Mouse (Mus musculus) embryonic facial prominence, embryonic 14.5 days (tissue): ENCODE measurements around the gene Thra. TPM values are rescaled to one million over a fixed set of nuclear protein-coding genes. Genes with fewer than 3 reads are reported as not detected.

Experiments
- ATAC-seq: fragments of 200-750 bp; cut with Nextera tagmentation; 2 replicates; pipeline ENCODE4 v1.8.0; 2017; ENCODE audit warnings: low read depth, moderate number of reproducible peaks, moderate TSS enrichment
- DNase-seq: peaks from one replicate; pipeline ENCODE4 v3.0.0-alpha.2; 2015; ENCODE audit warnings: low spot score
- H3K27ac ChIP-seq: fragments of 300-500 bp; sonication (generic); replicated peaks from 2 replicates; pipeline ENCODE4 v1.5.1; 2014; ENCODE audit warnings: low read depth, mild to moderate bottlenecking, low read length, moderate library complexity
- H3K27me3 ChIP-seq: fragments of 300-500 bp; sonication (generic); replicated peaks from 2 replicates; pipeline ENCODE4 v1.6.1; 2014; ENCODE audit warnings: low read length; ENCODE audit not compliant: control insufficient read depth, insufficient read depth
- H3K36me3 ChIP-seq: fragments of 300-500 bp; sonication (generic); 2 replicates; pipeline ENCODE4 v1.6.1; 2014; ENCODE audit warnings: low read length, mixed read lengths; ENCODE audit not compliant: control insufficient read depth, insufficient read depth
- H3K4me1 ChIP-seq: fragments of 300-500 bp; sonication (generic); 2 replicates; pipeline ENCODE4 v1.6.1; 2014; ENCODE audit warnings: antibody characterized with exemption, low read length; ENCODE audit not compliant: control insufficient read depth, insufficient read depth
- H3K4me2 ChIP-seq: fragments of 300-500 bp; sonication (generic); 2 replicates; pipeline ENCODE4 v1.6.1; 2014; ENCODE audit warnings: low read depth, mild to moderate bottlenecking, low read length, moderate library complexity, mixed read lengths
- H3K4me3 ChIP-seq: fragments of 300-500 bp; sonication (generic); 2 replicates; pipeline ENCODE4 v1.5.1; 2014; ENCODE audit warnings: low read depth, mild to moderate bottlenecking, low read length
- H3K9ac ChIP-seq: fragments of 300-500 bp; sonication (generic); 2 replicates; pipeline ENCODE4 v1.6.1; 2014; ENCODE audit warnings: low read depth, mild to moderate bottlenecking, low read length, moderate library complexity, mixed read lengths
- H3K9me3 ChIP-seq: fragments of 300-500 bp; sonication (generic); 2 replicates; pipeline ENCODE4 v1.6.1; 2016; ENCODE audit warnings: low read length; ENCODE audit not compliant: control insufficient read depth
- WGBS: fragments of 180-500 bp; shearing (Covaris S2); extraction: QIAGEN DNeasy Blood & Tissue Kit; methylation state at CpG from one replicate; pipeline ENCODE4 v1.1.7; 2014; 5-methylcytosine and 5-hydroxymethylcytosine counted together
- polyA plus RNA-seq: library from polyadenylated mRNA; unstranded; fragments of >200 nt; fragmentation: Nextera tagmentation; extraction: Ambion mirVana; gene quantifications from 2 replicates; pipeline ENCODE4 v1.2.1, GENCODE M21; 2014

Gene Thra
- polyA plus RNA-seq: 57.7 and 62.2 TPM in 2 replicates

DNA sequence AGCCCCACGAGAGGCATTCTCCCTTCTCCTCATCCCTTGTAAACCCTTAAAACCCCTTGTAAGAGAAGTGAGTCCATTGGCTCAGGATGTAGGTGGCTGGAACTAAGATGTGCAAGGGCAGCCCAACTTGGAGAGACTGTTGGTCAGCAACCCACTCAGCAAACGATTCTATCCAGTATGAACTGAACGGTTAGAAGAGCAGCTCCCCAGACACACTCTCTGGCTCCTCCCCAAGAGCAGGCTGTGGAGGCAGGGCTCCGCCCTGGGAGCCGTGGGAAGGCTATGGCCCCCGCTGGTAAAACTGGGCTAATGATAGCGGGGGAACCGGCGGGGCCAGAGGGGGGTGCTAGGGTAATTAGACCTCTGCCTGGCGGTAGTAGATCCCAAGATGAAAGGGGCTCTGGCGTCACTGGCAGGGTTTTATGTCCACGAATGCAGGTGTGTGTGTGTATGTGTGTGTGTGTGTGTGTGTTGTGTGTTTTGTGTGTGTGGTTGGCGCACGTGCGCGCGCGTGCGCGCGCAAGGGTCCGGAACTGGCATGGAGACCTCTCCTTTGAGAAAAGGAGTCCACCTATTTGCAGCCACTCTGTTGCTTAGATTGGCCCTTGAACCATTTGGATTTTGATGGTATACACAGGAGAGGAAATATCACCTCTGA, at the start of gene Thra:
TSS of gene Thra (plus strand) at position 246 of the 658 bp plus-strand sequence.
- Histone ChIP-seq H3K4me2 (peak within 1 kb of the TSS; percentile 88), H3K27ac (peak within 1 kb of the TSS; percentile 91), H3K9me3 (no peaks in the 10 kb centered on the region), H3K4me3 (peak within 1 kb of the TSS; percentile 99), H3K4me1 (peaks cover 39% of the 10 kb centered on the region), H3K36me3 (no peaks in the 10 kb centered on the region), H3K9ac (peak within 1 kb of the TSS; percentile 93), H3K27me3 (no peaks in the 10 kb centered on the region)
- peak; percentile 90 for DNase-seq
- WGBS: 0% methylated on average over 22 of the region's 22 CpGs
- ATAC-seq: peak; percentile 75

GRCm38 (mm10) chr11:98693201-98693600, 47.2 kb upstream of the Thra start:
- DNase-seq (no peak), ATAC-seq (no peak)
- Histone ChIP-seq H3K4me3 (no peak overlapping the region), H3K9me3 (no peaks in the 10 kb centered on the region), H3K27ac (no peak overlapping the region), H3K4me2 (no peak overlapping the region), H3K27me3 (no peaks in the 10 kb centered on the region), H3K4me1 (no peaks in the 10 kb centered on the region), H3K9ac (no peak overlapping the region), H3K36me3 (peaks cover 74% of the 10 kb centered on the region)
- 79% methylated on average over 13 of the region's 13 CpGs for WGBS

DNA sequence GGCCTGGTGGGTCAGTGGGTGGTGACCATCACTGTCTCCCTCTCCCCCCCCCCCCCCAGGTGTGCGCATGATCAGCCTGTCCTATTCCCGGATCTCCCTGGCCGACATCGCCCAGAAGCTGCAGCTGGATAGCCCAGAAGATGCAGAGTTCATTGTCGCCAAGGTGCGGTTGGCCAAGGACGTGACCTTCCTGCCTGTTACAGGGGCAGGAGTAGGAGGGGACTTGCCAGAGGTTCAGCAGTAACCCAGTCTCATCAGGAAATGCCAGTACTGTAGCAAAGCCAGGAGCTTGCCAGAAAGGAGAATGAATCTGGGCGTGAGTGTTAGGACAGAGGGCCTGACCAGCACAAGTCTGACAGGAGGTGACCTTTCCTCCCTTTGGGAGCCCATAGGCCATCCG, 46.7 kb upstream of the Thra start:
- Histone ChIP-seq H3K36me3 (peaks cover 70% of the 10 kb centered on the region), H3K9ac (no peak overlapping the region), H3K9me3 (no peaks in the 10 kb centered on the region), H3K4me2 (no peak overlapping the region), H3K4me3 (no peak overlapping the region), H3K4me1 (no peaks in the 10 kb centered on the region), H3K27me3 (no peaks in the 10 kb centered on the region), H3K27ac (no peak overlapping the region)
- DNase-seq: no peak
- WGBS: 94% methylated on average over 8 of the region's 9 CpGs
- no peak for ATAC-seq

GRCm38 (mm10) chr11:98694301-98694700, 46.1 kb upstream of the Thra start:
- Histone ChIP-seq H3K9me3 (no peaks in the 10 kb centered on the region), H3K4me2 (no peak overlapping the region), H3K36me3 (peaks cover 70% of the 10 kb centered on the region), H3K27me3 (no peaks in the 10 kb centered on the region), H3K9ac (no peak overlapping the region), H3K4me1 (no peaks in the 10 kb centered on the region), H3K4me3 (no peak overlapping the region), H3K27ac (no peak overlapping the region)
- no peak for ATAC-seq
- DNase-seq: no peak
- WGBS: 88% methylated on average over 9 of the region's 9 CpGs

- no peak overlapping the region for H3K9ac ChIP-seq
- H3K4me1 ChIP-seq: no peaks in the 10 kb centered on the region
- WGBS: 68% methylated on average over 14 of the region's 14 CpGs
- no peaks in the 10 kb centered on the region for H3K9me3 ChIP-seq
- no peaks in the 10 kb centered on the region for H3K27me3 ChIP-seq
- H3K27ac ChIP-seq: no peak overlapping the region
- ATAC-seq (no peak), DNase-seq (no peak)
- no peak overlapping the region for H3K4me2 ChIP-seq
- H3K36me3 ChIP-seq: peaks cover 60% of the 10 kb centered on the region
- H3K4me3 ChIP-seq: no peak overlapping the region
Observed at GRCm38 (mm10) chr11:98695408-98695807, 45.0 kb upstream of the Thra start.

DNA sequence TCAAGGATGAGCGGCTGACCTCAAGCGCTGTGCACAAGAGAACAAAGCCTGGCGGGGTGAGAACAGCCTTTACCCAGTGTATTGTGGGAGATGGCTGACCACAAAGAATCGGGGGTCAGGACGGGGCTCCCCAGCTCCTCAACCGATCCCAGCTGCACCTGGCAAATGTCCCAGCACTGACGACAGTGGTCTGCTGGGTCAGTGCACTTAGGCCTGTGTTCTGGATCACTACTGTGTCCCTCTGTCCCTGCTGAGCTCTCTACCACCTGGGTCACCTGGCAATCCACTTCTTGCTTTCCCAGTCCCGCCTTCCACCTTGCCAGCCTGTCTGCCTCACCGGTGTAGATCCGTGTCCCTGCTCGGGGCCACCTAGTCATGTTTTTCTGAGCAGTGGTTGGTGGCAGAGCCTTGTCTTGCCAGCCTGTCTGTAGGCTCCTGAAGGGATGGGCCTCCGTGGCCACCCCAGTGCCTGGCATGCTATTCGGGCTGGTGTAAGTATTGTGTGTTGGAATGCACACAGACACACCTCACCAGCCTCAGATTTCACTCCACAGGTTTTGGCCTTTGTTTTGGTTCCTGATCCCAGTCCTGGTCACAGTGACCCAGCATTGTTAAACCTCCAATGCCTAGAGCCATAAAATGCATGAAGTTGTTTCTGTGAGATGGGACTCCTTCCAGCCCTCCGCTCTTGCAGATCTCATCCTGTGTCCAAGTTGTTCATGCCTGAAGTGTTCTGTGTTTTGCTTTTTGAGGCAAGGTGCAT, 43.8 kb upstream of the Thra start:
- H3K4me3 ChIP-seq: no peak overlapping the region
- H3K4me1 ChIP-seq: no peaks in the 10 kb centered on the region
- H3K4me2 ChIP-seq: no peak overlapping the region
- ATAC-seq (peak; percentile 71), DNase-seq (peak; percentile 23)
- peaks cover 48% of the 10 kb centered on the region for H3K36me3 ChIP-seq
- H3K27ac ChIP-seq: 0 out of 2 replicates have a peak overlapping the region, but pooled peaks have one; percentile 2
- H3K9me3 ChIP-seq: no peaks in the 10 kb centered on the region
- no peak overlapping the region for H3K9ac ChIP-seq
- 87% methylated on average over 14 of the region's 14 CpGs for WGBS
- H3K27me3 ChIP-seq: no peaks in the 10 kb centered on the region

- Histone ChIP-seq H3K27me3 (no peaks in the 10 kb centered on the region), H3K27ac (0 out of 2 replicates have a peak overlapping the region, but pooled peaks have one; percentile 2), H3K9ac (no peak overlapping the region), H3K4me1 (no peaks in the 10 kb centered on the region), H3K4me3 (no peak overlapping the region), H3K9me3 (no peaks in the 10 kb centered on the region), H3K4me2 (no peak overlapping the region), H3K36me3 (peaks cover 42% of the 10 kb centered on the region)
- no peak for DNase-seq
- WGBS: 84% methylated on average over 12 of the region's 12 CpGs
- no peak for ATAC-seq
Observed at GRCm38 (mm10) chr11:98697225-98697624, 43.2 kb upstream of the Thra start.

GRCm38 (mm10) chr11:98698849-98699640, 41.4 kb upstream of the Thra start:
- Histone ChIP-seq H3K9me3 (no peaks in the 10 kb centered on the region), H3K4me3 (no peak overlapping the region), H3K36me3 (peaks cover 24% of the 10 kb centered on the region), H3K27ac (no peak overlapping the region), H3K9ac (no peak overlapping the region), H3K4me2 (no peak overlapping the region), H3K4me1 (no peaks in the 10 kb centered on the region), H3K27me3 (no peaks in the 10 kb centered on the region)
- 84% methylated on average over 16 of the region's 16 CpGs for WGBS
- ATAC-seq: no peak
- DNase-seq: no peak
